Mouse (Mus musculus): Measurements from ENCODE around the gene Snx13. TPM values are rescaled to one million over a fixed set of nuclear protein-coding genes. Genes with fewer than 3 reads are reported as not detected.

Snx13 gene
- polyA plus RNA-seq, 1 experiment from 2014 or later = 23.0 TPM

MicroRNAs encoded within 50 kb of the gene (microRNA counts, 519-probe panel; counts per million panel counts)
- not detected for microRNA mmu-miR-680

Small RNA genes lying within 50 kb of the gene (microRNA-seq; reads per million reads assigned to microRNA genes)
- gene Mir680-3 (ENCODE audit: borderline number of aligned reads) = not detected

Other genes with a start within 250 kb of the Snx13 start
- gene Hdac9, start 130.1 kb upstream of the Snx13 start, polyA plus RNA-seq (2015; fragmentation: Nextera tagmentation; extraction: Ambion mirVana) = 7.4 and 8.1 TPM in 2 replicates
- not detected in 2 replicates for gene Prps1l1, start 62.4 kb upstream of the Snx13 start, polyA plus RNA-seq (2015; fragmentation: Nextera tagmentation; extraction: Ambion mirVana)

Measured in embryonic facial prominence, embryonic 15.5 days (tissue).